Mouse (Mus musculus) cerebellum, postnatal 14 days (tissue): Measurements from ENCODE around the gene Mrpl30.

Experiments
- DNase-seq, 2 experiments: peaks; one replicate each; pipeline ENCODE4 v3.0.0; 2021; ENCODE audit warnings: mixed read lengths in 2 of 2

Gene Mrpl30

DNA sequence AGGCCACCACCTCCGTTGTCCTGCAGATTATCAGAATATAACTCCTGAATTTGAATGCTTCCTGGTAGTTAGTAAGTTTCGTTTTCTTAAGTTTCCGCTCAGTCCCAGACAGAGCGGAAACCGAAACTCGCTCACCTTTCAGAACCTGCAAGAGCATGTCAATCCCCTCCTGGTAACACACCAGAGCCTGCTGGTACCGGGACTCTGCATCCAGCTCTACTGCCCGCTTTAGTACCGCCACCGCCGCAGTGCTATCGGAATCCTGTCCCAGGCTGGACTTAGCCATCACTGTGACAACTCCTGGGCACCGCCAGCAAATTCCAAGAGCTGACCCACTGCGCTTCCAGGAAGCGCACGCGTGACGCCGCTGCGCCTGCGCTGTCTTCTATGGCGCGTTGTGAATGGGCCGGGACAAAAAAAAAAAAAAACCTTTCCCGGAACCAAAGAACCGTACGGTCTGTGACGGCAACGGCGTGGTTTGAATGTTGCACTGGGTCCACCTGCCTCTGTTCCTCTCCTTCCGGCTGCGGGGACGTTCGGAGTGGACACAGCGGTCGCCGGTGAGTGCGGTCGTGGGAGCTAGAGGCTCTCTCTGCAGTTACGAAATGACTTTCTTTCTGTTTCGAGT is at the start of gene Mrpl30, which contains the start of gene Mitd1:
TSS of gene Mrpl30 (plus strand) at position 453 of the 628 bp plus-strand sequence.
TSS of gene Mitd1 (minus strand) at position 387 of the 628 bp plus-strand sequence.
- peak; percentile 94 to 95 for DNase-seq

DNA sequence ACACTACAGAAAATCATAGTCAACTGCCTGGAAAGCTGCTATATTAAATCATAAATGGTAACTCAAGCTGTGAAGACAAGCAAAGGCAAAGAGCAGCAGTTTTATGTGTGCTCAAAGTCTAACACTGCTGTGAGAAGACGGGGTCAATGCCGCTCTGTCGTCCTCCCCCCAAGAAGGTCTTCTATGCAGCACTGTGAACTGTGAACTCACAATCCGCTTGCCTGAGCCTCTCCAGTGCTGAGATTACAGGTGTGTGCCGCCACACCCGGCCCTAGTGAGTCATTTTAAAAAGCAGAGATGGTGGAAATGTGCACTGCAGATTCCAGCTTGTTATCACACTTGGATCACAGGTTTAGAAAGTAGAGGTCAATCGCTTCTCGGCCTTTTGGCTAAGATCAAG is 43.4 kb upstream of the Mrpl30 start:
- no peak for DNase-seq

DNA sequence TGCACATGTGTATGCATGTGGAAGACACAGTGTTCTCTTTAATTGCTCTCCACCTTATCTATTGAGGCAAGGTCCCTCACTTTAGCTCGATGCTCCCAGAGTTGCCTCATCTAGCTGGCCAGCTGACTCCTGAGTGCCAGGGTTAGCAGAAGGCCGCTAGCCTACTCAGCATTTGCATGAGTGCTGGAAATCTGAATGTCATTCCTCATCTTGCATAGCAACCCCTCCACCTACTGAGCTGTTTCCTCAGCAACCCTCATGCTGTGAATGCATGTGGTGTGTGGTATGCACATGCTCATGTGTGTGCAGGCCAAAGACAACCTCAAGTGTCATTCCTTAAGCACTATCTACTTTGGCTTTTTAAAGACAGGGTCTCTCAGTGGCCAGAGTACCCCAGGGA is 39.6 kb upstream of the Mrpl30 start:
- no peak for DNase-seq

DNA sequence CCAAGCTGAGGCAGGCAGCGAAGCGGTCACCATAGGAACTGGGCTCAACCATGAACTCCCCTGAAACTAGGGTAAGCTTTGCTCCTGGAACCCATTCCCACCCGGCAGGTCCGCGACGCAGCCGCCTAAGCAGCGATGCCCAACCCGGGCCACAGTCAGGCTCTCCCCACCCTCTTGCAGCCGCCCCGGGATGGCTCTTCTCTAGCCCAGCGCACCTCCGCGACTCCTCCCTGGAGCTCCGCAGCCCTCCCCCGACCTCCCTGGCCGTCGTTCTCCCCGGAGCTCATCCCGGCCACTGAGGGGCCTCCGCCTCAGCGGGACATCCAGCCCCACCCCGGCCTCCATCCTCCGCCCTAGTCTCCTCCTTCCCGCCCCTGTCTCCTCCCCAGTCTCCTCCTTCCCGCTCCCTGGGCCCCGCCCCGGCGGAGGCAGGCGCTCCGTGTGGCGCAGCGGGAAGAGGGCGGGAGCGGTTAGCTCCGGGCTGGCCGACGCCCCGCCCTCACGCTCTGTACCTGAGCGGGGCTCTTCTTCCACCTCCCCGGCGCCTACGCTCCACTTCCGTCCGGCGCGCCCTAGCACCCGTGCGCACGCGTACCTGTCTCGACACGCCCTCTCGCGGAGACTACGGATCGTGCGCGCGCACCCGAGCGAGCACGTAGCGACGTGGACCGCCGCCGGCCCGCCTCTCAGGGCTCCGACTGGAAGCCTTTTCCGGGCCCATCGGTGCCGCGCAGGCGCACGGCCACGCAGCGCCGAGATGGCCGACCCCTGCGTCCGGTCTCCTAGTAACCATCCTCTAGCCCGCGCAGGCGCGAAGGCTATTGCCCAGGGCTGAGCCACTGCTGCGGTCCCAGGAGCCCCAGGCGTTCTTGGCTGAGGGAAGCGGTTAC is 25.5 kb upstream of the Mrpl30 start:
- peak; percentile 100 for DNase-seq

DNA sequence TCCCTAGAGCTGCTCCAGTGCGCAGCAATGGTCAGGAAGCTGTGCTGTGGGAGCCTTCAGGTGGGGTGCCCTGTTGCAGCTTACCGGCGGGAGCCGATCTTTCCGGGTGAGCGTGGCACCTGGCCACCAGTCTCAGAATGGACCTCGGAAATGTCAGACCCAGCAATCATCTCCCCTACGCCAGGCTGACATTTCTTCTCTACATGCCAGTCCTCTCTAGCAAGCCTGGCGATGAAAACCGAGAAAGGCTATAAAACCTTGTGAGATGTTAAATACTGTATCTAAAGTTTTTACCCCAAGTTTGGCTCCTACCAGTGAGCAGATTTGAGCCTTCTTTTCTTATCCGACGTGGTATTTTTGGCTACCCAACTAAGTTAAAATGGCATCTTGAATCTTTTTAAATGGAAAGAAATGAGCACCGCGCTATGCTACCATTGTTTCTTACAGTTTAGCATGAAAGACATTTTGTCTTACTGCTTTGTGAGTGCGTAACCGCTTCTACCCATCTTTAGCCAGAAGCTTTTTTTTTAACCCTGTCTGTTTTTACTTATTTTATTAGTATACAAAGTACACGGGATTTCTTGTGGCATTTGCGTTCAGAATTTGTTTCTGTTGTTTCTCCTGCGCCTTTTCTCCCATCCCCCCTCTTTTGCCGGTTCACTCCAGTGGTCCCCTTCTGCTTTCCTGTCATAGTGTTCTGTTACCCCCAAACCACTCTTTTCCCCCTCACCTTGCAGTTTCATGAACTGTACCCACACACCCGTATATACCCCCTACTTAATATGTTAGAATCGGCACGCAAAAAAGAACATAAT is 24.7 kb upstream of the Mrpl30 start:
- DNase-seq = peak; percentile 37 to 38

DNA sequence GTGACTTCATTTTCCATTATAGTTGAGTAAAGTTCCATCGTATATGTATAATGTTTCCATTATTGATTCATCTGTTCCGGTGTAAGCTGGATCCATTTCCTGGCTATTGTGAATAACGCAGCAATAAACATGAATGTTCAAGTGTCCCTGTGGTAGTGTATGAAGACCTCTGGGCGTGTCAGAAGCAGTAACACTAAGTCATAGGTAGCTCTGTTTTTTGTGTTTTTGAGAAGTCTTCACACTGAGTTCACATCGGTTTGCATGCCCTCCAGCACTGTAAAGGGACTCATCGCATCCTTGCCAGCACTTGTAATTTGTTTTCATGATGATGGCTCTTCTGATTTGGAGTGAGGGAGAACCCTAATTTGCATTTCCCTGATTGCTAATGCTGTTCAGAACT is 24.0 kb upstream of the Mrpl30 start, which contains the start of gene Tsga10:
TSS of gene Tsga10 (minus strand) at position 144 of the 400 bp plus-strand sequence.
- no peak for DNase-seq

DNA sequence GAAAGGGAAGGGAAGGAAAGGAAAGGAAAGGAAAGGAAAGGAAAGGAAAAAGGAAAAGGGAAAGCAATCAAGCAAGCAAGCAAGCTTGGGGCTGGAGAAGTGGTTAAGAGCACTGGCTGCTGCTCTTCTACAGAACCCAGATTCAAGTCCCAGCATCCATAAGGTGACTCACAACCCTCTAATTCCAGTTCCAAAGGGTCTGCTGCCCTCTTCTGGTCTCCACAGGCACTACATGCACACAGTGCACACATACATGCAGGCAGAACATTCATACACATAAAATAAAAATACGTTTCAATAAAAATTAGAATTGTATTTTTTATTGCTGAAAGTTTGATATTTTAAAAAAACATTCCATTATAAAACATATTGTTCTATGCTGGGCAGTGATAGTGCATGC is 23.2 kb upstream of the Mrpl30 start:
- peak; percentile 57 to 75 for DNase-seq

DNA sequence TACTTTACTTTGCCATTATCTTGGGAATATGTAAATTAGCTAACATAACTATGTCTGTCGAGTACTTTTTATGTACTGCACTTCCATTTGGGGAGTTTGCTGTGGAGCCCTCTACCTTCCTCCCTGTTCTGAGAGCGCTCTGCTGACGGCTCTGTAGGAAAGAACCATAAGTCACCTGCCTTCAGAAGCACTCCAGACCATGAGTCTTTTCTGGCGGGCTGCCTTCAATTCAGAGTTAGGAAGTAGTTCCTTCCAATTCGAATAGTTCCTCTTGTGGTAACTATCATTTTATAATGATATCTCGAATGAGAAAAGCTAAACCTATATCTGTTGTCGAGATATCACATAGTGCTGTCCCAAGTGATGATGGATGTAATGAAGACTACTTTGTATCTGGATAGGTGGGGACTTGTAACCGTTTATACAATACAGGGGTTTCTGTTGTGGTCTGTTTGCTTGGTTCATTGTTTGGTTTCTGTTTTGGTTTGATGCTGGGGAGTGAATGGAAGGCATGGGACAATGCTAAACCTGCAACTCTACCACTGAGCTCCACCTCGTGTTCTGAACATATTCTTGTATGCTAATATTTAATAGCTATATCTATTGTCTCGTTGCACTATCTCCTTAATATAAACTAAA is 22.5 kb upstream of the Mrpl30 start:
- no peak for DNase-seq

DNA sequence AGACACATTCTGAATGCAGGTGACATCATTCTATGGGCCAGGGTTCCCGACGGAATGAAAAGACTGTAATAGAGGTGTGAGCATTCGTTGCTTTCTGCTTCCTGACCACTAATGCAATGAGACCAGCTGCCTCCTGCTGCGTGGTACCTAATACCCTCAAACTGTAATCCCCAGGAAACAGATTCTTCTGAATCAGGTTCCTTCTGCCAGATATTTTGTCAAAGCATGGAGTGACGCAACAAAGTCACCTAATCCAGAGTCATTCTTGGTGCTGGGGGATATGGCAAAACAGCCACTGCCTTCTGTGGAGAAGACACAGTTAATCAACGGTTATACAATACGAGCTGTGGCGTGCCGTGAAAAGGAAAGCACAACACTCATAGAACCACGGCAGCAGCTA is 21.6 kb upstream of the Mrpl30 start:
- no peak for DNase-seq

DNA sequence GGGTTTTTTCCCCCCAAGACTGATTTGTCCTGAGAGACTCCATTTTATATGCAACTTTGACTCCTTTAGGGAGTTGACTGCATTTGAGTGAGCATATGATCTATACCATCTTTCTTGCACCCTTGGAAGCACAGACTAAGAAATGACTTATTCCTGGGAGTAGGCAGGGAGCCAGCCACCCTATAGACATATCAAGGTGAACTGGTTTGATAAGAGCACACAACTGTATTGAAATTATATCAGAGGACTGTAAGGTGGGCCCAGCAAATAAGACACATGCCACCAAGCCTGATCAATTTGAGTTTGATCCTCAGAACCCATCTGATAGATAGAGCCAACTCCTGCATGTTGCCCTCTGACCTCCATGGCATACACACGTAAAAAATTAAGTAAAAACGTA is 20.9 kb upstream of the Mrpl30 start:
- DNase-seq = no peak

DNA sequence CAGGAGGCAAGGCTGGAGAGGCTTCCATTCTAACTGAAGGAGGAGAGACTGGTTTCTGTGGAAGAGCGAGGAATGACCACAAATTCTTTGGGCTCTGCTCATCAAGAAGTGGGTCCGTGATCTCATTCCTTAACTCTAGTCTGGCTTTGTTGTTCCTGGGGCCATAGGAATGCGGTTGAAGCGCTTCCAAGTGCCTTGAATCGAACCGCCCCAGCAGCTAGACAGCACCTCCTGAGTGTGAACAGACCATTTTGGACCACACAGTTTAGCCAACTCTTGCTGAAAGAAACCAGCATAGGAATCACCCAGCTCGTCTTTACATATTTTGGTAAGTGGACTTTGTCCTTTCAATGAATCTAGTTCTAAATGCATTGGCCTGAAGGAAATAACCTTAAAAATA is 18.6 kb upstream of the Mrpl30 start, which contains the start of gene Lipt1:
TSS of gene Lipt1 (plus strand) at position 35 of the 400 bp plus-strand sequence.
- peak in 1 of 2 experiments; percentile 42 for DNase-seq

DNA sequence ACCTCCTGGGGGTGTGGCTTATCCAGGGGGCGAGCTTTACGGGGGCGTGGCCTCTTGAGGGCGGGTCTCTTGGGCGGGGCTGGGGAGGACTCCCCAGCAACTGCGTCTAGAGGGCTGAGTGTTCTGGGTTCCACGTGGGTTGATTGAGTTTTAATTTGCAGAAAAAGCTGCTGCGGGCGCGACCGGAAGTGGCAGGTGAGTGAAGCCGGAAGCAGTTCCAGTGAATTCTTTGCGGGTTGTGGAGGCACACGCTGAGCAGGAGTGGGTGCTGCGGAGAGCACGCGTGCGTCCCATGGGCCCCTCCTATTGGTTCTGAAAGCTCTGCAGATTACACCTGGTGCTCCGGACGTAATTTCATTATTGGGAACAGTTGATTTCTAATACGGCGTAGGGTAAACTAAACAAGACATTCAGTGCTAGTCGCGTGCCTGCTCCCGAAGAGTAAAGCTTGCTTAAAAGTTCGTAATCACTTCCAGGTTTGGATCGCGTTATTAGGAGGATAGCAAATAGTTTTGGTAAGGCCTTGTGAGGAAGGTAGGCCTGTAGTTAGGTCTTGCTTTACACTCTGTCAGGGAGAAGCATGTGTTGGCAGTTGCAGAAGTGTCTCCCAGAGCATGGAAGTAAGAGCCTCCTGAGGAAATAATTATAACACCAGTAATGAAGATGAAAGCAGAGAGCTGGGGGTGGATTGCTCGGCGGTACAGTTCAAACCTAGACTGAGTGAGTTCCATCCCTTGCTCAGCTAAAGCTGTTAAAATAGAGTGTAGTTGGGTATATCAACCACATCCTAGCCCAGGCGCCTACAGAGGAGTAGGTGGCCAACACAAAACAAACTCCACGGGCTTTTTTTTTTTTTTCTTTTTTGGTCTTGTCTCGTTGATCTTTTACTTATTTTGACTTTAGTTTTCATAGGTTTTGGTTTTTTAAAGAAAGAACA is 17.9 kb upstream of the Mrpl30 start:
- peak; percentile 84 to 87 for DNase-seq

DNA sequence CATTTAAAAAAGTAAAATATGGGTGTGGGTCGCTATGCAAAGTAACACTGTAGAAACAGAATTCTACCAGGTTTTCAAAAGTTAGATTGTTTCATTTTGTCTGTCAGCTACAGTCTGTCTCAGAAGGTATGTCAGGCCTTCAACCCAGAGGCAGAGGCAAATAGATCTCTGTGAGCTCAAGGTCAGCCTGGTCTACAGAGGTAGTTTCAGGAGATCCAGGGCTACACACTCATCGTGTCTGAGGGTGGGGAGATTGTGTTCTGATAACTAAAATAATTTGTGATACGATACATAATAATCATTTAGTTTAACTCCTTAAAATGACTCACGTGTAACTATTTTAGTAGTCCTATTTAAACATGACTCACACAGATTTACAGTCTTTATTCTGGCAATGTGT is 17.1 kb upstream of the Mrpl30 start:
- DNase-seq = no peak

DNA sequence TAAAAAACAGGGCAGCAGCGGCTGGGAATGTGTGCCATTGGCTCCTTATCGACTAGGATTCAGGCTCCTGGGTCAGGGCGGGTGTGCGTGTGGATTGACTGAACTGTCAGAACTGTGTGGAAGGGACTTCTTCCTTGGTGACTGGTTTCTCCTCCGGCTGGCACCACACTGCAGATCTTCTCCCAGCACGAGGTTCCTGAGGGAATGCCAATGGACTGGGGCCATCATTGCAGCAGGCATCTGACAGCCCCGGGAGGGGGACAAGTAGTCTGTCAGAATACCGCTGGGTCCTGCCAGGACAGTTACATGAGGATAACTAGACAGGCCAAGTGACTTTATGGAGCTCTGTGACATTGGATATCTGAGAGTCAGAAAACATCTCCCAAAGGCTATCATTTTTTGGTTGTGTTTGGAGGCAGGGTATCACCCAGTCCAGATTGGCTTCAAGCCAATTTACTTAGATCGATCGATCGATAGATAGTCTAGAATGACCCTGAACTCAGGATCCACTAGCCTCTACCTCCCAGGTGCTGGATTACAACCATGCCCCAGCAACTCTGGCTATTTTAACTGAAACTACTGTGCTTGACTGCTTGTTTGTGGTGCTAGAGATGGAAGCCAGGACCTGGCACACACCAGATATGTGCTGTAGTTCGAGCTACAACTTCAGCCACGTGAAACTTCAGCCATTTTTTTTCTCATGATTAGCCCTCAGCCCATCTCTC is 12.4 kb upstream of the Mrpl30 start:
- DNase-seq = no peak

DNA sequence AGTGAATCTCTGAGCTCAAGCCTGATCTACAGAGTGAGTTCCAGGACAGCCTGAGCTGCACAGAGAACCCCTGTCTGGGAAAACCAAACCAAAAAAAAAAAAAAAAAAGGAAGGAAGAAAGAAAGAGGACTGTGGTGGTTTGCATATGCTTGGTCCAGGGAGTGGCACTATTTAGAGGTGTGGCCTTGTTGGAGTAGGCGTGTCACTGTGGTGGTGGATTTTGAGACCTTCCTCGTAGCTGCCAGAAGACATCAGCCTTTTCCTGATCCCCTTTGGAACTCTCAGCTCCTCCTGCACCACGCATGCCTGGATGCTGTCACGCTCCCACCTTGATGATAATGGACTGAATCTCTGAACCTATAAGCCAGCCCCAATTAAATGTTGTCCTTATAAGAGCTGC is 6.9 kb upstream of the Mrpl30 start:
- DNase-seq = no peak

DNA sequence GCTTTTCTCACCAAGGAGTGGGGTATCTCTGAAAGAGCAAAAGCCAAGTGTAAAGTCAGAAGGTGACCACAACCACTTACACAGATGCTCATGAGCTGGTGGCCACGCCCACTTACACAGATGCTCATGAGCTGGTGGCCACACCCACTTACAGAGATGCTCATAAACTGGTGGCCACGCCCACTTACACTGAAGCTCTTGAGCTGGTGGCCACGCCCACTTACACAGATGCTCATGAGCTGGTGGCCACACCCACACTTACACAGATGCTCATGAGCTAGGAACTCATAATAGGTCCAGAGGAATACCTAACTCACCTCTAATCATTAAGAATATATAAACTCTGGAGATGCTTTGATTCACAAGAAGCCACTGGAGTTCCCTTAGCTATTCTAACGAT is 5.8 kb upstream of the Mrpl30 start:
- no peak for DNase-seq

DNA sequence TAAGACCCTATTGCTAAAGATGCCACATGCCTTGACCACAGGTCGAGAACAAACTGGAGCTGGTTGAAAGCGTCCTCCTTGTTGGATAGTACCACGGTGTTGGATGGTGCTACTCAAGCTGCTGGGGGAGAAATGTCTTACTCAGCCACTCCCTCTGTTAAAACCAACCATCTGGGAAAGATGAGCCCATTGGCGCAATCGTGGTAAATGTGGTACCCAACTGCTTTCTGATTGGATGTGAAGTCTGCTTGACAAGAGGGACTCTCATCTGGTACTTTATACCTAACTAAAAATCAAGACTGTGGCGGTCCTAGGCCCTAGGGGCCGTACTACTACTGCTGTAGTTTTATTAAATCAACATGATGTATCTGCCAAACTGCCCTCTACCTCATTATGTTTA is 1.1 kb upstream of the Mrpl30 start:
- no peak for DNase-seq

DNA sequence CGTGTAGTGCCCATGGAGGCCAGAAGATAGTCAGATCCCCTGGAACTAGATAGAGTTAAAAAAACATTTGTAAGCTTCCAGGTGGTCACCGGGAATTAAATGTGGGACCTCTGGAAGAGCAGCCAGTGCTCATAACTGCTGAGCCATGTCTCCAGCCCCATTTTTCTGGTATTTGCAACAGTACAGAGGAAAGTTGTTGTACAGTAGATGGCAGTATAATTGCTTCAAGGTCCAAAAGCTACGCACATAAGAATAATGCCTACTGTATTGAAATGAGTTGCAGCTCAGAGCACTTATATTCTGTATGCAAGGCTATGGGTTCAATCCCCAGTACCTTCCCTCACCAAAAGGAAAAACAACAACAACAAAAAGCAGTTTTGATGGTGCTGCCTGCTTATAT is 1.1 kb downstream of the Mrpl30 start:
- DNase-seq = no peak

DNA sequence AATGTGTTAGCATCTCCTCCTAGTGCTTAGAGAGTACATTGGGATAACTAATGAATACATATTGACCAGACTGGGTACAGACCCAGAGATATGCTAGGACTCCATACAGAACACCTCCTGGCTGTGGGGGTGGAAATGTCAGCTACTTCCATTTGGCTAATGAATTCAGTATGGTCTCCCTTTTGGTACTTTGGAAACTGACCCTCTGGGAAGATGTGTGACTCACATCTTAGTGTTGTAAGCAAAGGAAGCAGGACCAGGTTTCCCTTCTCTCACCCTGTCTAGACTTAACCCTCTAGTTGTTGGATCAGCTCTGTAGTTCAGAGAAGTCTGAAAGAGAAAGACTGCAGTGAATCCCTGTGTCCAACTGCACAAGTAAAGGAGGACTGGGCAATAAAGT is 4.3 kb downstream of the Mrpl30 start:
- DNase-seq = no peak

DNA sequence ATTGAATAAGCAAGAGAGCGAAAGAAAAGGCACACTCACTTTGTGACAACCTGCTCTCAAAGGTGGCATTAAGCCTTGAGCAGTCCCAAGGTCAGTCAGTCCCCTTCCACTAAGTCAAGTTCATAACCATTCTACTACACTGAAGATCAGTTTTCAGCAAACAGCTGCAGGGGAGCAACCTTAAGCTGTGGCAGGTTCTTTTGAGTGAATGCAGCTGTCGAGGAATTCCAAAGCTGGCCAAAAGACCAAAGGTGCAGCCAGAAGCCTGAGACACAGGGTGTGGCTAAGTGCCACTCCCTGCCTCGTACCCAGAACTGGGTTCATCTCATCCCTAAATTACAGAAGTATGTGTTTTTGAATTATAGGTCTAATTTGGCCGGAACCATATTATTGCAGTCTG is 9.5 kb downstream of the Mrpl30 start:
- DNase-seq = no peak

DNA sequence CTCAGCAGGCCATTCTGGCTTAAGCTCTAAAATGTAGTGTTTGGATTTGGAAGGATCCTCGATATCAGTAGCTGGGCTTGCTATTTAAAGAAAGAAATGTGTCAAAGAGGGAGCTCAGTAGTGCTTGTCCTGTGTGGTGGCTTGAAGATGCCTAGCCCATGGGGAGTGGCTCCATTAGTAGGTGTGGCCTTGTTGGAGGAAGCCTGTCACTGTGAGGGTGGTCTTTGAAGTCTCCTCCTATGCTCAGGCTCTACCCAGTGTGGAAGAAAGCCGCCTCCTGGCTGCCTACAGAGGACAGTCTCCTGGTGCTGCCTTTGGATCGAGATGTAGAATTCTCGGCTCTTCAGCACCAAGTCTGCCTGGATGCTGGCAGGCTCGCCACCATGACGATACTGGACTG is 10.0 kb downstream of the Mrpl30 start:
- no peak for DNase-seq
